Mouse (Mus musculus) MEL (cell line): ENCODE results near the gene Olfr569. TPM values are rescaled to one million over a fixed set of nuclear protein-coding genes. Genes with fewer than 3 reads are reported as not detected.

Experiments
- DNase-seq: peaks from one replicate; pipeline ENCODE4 v3.0.0; 2011; ENCODE audit warnings: low read depth, low spot score
- H3K27ac ChIP-seq: 2 replicates; pipeline ENCODE4 v1.5.1; 2012; ENCODE audit warnings: low read depth, mild to moderate bottlenecking, control low read depth, low read length, moderate library complexity; ENCODE audit not compliant: control insufficient read depth
- H3K27me3 ChIP-seq, 2 experiments: fragments of 150-350 bp in 1 of 2; sonication (generic) in 1 of 2; 2 replicates each; pipeline ENCODE4 v1.6.1; 2012; ENCODE audit warnings: low read length in 2 of 2, mild to moderate bottlenecking in 2 of 2, improper control_type of control experiment in 1 of 2, moderate library complexity in 1 of 2; ENCODE audit not compliant: insufficient read depth in 2 of 2, control insufficient read depth in 1 of 2
- H3K36me3 ChIP-seq, 2 experiments: 2 replicates each; pipeline ENCODE4 v1.6.1; 2012 to 2014; ENCODE audit warnings: low read length in 2 of 2, improper control_type of control experiment in 1 of 2, inconsistent platforms in 1 of 2, mild to moderate bottlenecking in 1 of 2; ENCODE audit not compliant: insufficient read depth in 2 of 2, control insufficient read depth in 1 of 2
- H3K4me1 ChIP-seq, 2 experiments: fragments of 150-350 bp in 1 of 2; sonication (generic) in 1 of 2; 2 replicates each; pipeline ENCODE4 v1.6.1; 2012; ENCODE audit warnings: low read length in 2 of 2, improper control_type of control experiment in 1 of 2, mild to moderate bottlenecking in 1 of 2; ENCODE audit not compliant: insufficient read depth in 2 of 2, control insufficient read depth in 1 of 2
- H3K4me3 ChIP-seq, 2 experiments: fragments of 150-350 bp in 1 of 2; sonication (generic) in 1 of 2; 2 replicates each; pipeline ENCODE4 v1.5.1; 2012; ENCODE audit warnings: low read depth in 2 of 2, low read length in 2 of 2, mild to moderate bottlenecking in 2 of 2, moderate library complexity in 2 of 2, control low read depth in 1 of 2, improper control_type of control experiment in 1 of 2; ENCODE audit not compliant: control insufficient read depth in 1 of 2, insufficient read depth in 1 of 2
- H3K79me2 ChIP-seq: 2 replicates; pipeline ENCODE4 v1.6.1; 2012; ENCODE audit warnings: mild to moderate bottlenecking, low read length, moderate library complexity; ENCODE audit not compliant: control insufficient read depth, poor library complexity, insufficient read depth
- H3K9ac ChIP-seq: 2 replicates; pipeline ENCODE4 v1.6.1; 2012; ENCODE audit warnings: low read depth, mild to moderate bottlenecking, control low read depth, low read length, moderate library complexity; ENCODE audit not compliant: control insufficient read depth, poor library complexity, severe bottlenecking
- H3K9me3 ChIP-seq: fragments of 150-350 bp; sonication (generic); replicated peaks from 2 replicates; pipeline ENCODE4 v1.6.1; 2012; ENCODE audit warnings: mild to moderate bottlenecking, low read length, improper control_type of control experiment, moderate library complexity; ENCODE audit not compliant: insufficient read depth
- CHD1 ChIP-seq: IDR thresholded peaks from 2 replicates; pipeline ENCODE4 v1.6.1; 2012; ENCODE audit warnings: low read depth, mild to moderate bottlenecking, inconsistent platforms, low read length, improper control_type of control experiment
- CHD2 ChIP-seq: IDR thresholded peaks from 2 replicates; pipeline ENCODE4 v1.6.1; 2011; ENCODE audit warnings: low read length, improper control_type of control experiment
- CTCF ChIP-seq, 3 experiments: IDR thresholded peaks in 2 of 3; conservative IDR thresholded peaks in 1 of 3; 2 replicates each; pipeline ENCODE4 v1.5.1; 2011 to 2012; ENCODE audit warnings: low read length in 3 of 3, low read depth in 2 of 3, mild to moderate bottlenecking in 2 of 3, improper control_type of control experiment in 1 of 3, inconsistent platforms in 1 of 3, mixed read lengths in 1 of 3, moderate library complexity in 1 of 3; ENCODE audit not compliant: control insufficient read depth in 1 of 3, insufficient read depth in 1 of 3, poor library complexity in 1 of 3, severe bottlenecking in 1 of 3
- E2F4 ChIP-seq: IDR thresholded peaks from 2 replicates; pipeline ENCODE4 v1.6.1; 2011; ENCODE audit warnings: low read depth, low read length, improper control_type of control experiment, borderline replicate concordance
- ELF1 ChIP-seq: IDR thresholded peaks from 2 replicates; pipeline ENCODE4 v1.6.1; 2014; ENCODE audit warnings: low read depth, mild to moderate bottlenecking, inconsistent platforms, low read length, improper control_type of control experiment, moderate library complexity
- EP300 ChIP-seq, 2 experiments: IDR thresholded peaks; 2 replicates each; pipeline ENCODE4 v1.6.1; 2011; ENCODE audit warnings: improper control_type of control experiment in 2 of 2, low read length in 2 of 2, low read depth in 1 of 2, mild to moderate bottlenecking in 1 of 2
- ETS1 ChIP-seq: IDR thresholded peaks from 2 replicates; pipeline ENCODE4 v1.6.1; 2012; ENCODE audit warnings: low read depth, mild to moderate bottlenecking, inconsistent platforms, low read length, improper control_type of control experiment, moderate library complexity
- GABPA ChIP-seq: IDR thresholded peaks from 2 replicates; pipeline ENCODE4 v1.6.1; 2012; ENCODE audit warnings: low read depth, mild to moderate bottlenecking, inconsistent platforms, low read length, improper control_type of control experiment, moderate library complexity
- GATA1 ChIP-seq: IDR thresholded peaks from 2 replicates; pipeline ENCODE4 v1.6.1; 2011; ENCODE audit warnings: low read depth, low read length, improper control_type of control experiment
- HCFC1 ChIP-seq: IDR thresholded peaks from 2 replicates; pipeline ENCODE4 v1.6.1; 2012; ENCODE audit warnings: low read depth, mild to moderate bottlenecking, inconsistent platforms, low read length, improper control_type of control experiment, moderate library complexity
- JUND ChIP-seq: IDR thresholded peaks from 2 replicates; pipeline ENCODE4 v1.6.1; 2011; ENCODE audit warnings: low read depth, mild to moderate bottlenecking, improper control_type of control experiment, low read length
- KAT2A ChIP-seq: conservative IDR thresholded peaks from 2 replicates; pipeline ENCODE4 v1.6.1; 2012; ENCODE audit warnings: low read depth, low read length, improper control_type of control experiment, inconsistent platforms
- MAX ChIP-seq: IDR thresholded peaks from 2 replicates; pipeline ENCODE4 v1.6.1; 2011; ENCODE audit warnings: low read length, improper control_type of control experiment
- MEF2A ChIP-seq: IDR thresholded peaks from 2 replicates; pipeline ENCODE4 v1.6.1; 2014; ENCODE audit warnings: low read depth, mild to moderate bottlenecking, inconsistent platforms, low read length, improper control_type of control experiment; ENCODE audit not compliant: poor library complexity, insufficient replicate concordance, severe bottlenecking; ENCODE audit errors: extremely low read depth
- MXI1 ChIP-seq: IDR thresholded peaks from 2 replicates; pipeline ENCODE4 v1.6.1; 2011; ENCODE audit warnings: mild to moderate bottlenecking, low read depth, low read length, improper control_type of control experiment
- MYB ChIP-seq: IDR thresholded peaks from 2 replicates; pipeline ENCODE4 v1.6.1; 2011; ENCODE audit warnings: mild to moderate bottlenecking, low read depth, low read length, improper control_type of control experiment
- MYC ChIP-seq: IDR thresholded peaks from 2 replicates; pipeline ENCODE4 v1.6.1; 2011; ENCODE audit warnings: low read depth, mild to moderate bottlenecking, low read length, improper control_type of control experiment, moderate library complexity
- NELFE ChIP-seq: IDR thresholded peaks from 2 replicates; pipeline ENCODE4 v1.6.1; 2011; ENCODE audit warnings: low read depth, low read length, improper control_type of control experiment
- POLR2A ChIP-seq, 2 experiments: IDR thresholded peaks; 2 replicates each; pipeline ENCODE4 v1.6.1; 2011 to 2012; ENCODE audit warnings: low read length in 2 of 2, mild to moderate bottlenecking in 2 of 2, control low read depth in 1 of 2, improper control_type of control experiment in 1 of 2, low read depth in 1 of 2, moderate library complexity in 1 of 2; ENCODE audit not compliant: control insufficient read depth in 1 of 2, insufficient read depth in 1 of 2, poor library complexity in 1 of 2
- POLR2AphosphoS5 ChIP-seq: IDR thresholded peaks from 2 replicates; pipeline ENCODE4 v1.6.1; 2012; ENCODE audit warnings: low read depth, borderline replicate concordance, mild to moderate bottlenecking, inconsistent platforms, low read length, moderate library complexity, mixed read lengths
- RAD21 ChIP-seq: IDR thresholded peaks from 2 replicates; pipeline ENCODE4 v1.6.1; 2011; ENCODE audit warnings: mild to moderate bottlenecking, low read depth, low read length, improper control_type of control experiment
- RCOR1 ChIP-seq: IDR thresholded peaks from 2 replicates; pipeline ENCODE4 v1.6.1; 2012; ENCODE audit warnings: low read depth, mild to moderate bottlenecking, inconsistent platforms, low read length, improper control_type of control experiment
- SIN3A ChIP-seq: IDR thresholded peaks from 2 replicates; pipeline ENCODE4 v1.6.1; 2012; ENCODE audit warnings: low read length, improper control_type of control experiment, inconsistent platforms
- TAL1 ChIP-seq: IDR thresholded peaks from 2 replicates; pipeline ENCODE4 v1.6.1; 2012; ENCODE audit warnings: mild to moderate bottlenecking, inconsistent platforms, low read length, moderate library complexity, mixed read lengths
- UBTF ChIP-seq: IDR thresholded peaks from 2 replicates; pipeline ENCODE4 v1.6.1; 2012; ENCODE audit warnings: low read depth, mild to moderate bottlenecking, inconsistent platforms, low read length, improper control_type of control experiment, moderate library complexity, borderline replicate concordance; ENCODE audit not compliant: insufficient read depth
- USF2 ChIP-seq, 2 experiments: IDR thresholded peaks; 2 replicates each; pipeline ENCODE4 v1.6.1; 2011 to 2012; ENCODE audit warnings: improper control_type of control experiment in 2 of 2, low read length in 2 of 2, borderline replicate concordance in 1 of 2, inconsistent platforms in 1 of 2, low read depth in 1 of 2, mild to moderate bottlenecking in 1 of 2; ENCODE audit not compliant: insufficient read depth in 1 of 2
- ZC3H11A ChIP-seq: IDR thresholded peaks from 2 replicates; pipeline ENCODE4 v1.6.1; 2012; ENCODE audit warnings: low read depth, mild to moderate bottlenecking, inconsistent platforms, low read length, improper control_type of control experiment
- ZKSCAN1 ChIP-seq: IDR thresholded peaks from 2 replicates; pipeline ENCODE4 v1.6.1; 2012; ENCODE audit warnings: low read depth, mild to moderate bottlenecking, inconsistent platforms, low read length, improper control_type of control experiment, moderate library complexity
- ZNF384 ChIP-seq: IDR thresholded peaks from 2 replicates; pipeline ENCODE4 v1.6.1; 2012; ENCODE audit warnings: low read depth, mild to moderate bottlenecking, inconsistent platforms, low read length, improper control_type of control experiment
- polyA plus RNA-seq, 2 experiments: library from polyadenylated mRNA; stranded (reverse) in 1 of 2; unstranded in 1 of 2; fragments of >175 nt in 1 of 2; fragments of >200 nt in 1 of 2; gene quantifications; 2 replicates each; pipeline versions ENCODE4 v1.2.1 to v1.2.4; 2012; ENCODE audit warnings: low replicate concordance in 2 of 2, low read depth in 1 of 2; ENCODE audit not compliant: insufficient read length in 2 of 2, insufficient read depth in 1 of 2, missing spikeins in 1 of 2
- total RNA-seq: library from RNA; depleted of rRNA; stranded (reverse); fragments of 300-350 nt; gene quantifications from 2 replicates; pipeline ENCODE4 v1.2.3, GENCODE M21; 2012; rRNA removed

Gene Olfr569
- total RNA-seq: not detected in 2 replicates
- polyA plus RNA-seq: not detected

- Histone ChIP-seq H3K27ac (no peak within 1 kb of the TSS), H3K4me3 (no peak within 1 kb of the TSS), H3K4me1 (no peaks in the 10 kb centered on the region), H3K9me3 (no peaks in the 10 kb centered on the region), H3K36me3 (no peaks in the 10 kb centered on the region)
- TF ChIP-seq POLR2AphosphoS5 (no peak), RCOR1 (no peak), GABPA (no peak), ELF1 (no peak), ZNF384 (no peak), CTCF (IDR thresholded peaks at IDR 0.05 in 2 of 3, conservative IDR thresholded peaks at IDR 0.05 in 1 of 3; ENCODE audit: control insufficient read depth in 1 of 3, insufficient read depth in 1 of 3, low read depth in 2 of 3, low read length in 3 of 3, poor library complexity in 1 of 3, severe bottlenecking in 1 of 3) (no peak), TAL1 (no peak), HCFC1 (no peak), MYB (no peak), UBTF (no peak), NELFE (no peak), ZKSCAN1 (no peak), KAT2A (no peak), MAX (no peak), SIN3A (no peak), CHD1 (no peak), JUND (no peak), CHD2 (no peak), ETS1 (no peak)
- TF ChIP-seq, all 39 proteins: peak for 0
- H3K27me3 ChIP-seq: no peaks in the 10 kb centered on the region; a peak in 1 of 4 replicates
- no peak within 1 kb of the TSS for H3K9ac ChIP-seq
- H3K79me2 ChIP-seq: no peaks in the 10 kb centered on the region
- no peak for DNase-seq
Observed at GRCm38 (mm10) chr7:102890782-102891181, at the start of gene Olfr569. Olfr569 (minus strand) TSS chr7:102890882.

DNA sequence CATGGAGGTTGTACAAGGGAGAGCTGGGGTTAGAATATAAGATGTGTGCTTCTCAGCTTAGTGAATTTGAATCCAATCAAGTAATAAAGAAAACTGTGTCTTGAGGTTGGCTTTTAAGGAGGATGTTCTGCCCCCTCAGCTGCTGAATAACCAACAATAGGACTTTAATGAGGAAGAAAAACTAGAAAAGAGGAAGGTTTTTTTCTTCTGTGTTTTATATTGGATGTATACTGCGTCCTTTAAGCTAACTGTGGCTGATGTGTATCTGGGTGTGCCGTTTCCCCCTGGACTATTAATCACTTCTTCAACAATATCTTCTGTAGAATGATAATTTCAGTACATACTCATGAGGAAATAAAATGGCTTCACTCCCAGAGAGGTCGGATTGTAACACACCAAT is 36.4 kb upstream of the Olfr569 start:
- Histone ChIP-seq H3K4me1 (no peaks in the 10 kb centered on the region), H3K27ac (no peak overlapping the region), H3K4me3 (no peak overlapping the region), H3K27me3 (no peaks in the 10 kb centered on the region), H3K9ac (no peak overlapping the region), H3K79me2 (no peaks in the 10 kb centered on the region), H3K36me3 (no peaks in the 10 kb centered on the region), H3K9me3 (no peaks in the 10 kb centered on the region)
- DNase-seq: no peak
- TF ChIP-seq JUND: no peak
- TF ChIP-seq GATA1: no peak
- TF ChIP-seq MAX: no peak
- TF ChIP-seq MEF2A: no peak
- TF ChIP-seq POLR2A (IDR thresholded peaks at IDR 0.05; ENCODE audit: control insufficient read depth in 1 of 2, insufficient read depth in 1 of 2, low read depth in 1 of 2, low read length in 2 of 2, poor library complexity in 1 of 2): no peak
- TF ChIP-seq ZC3H11A: no peak
- no peak for TF ChIP-seq RAD21
- TF ChIP-seq RCOR1: no peak
- no peak for TF ChIP-seq POLR2AphosphoS5
- no peak for TF ChIP-seq E2F4
- TF ChIP-seq UBTF: no peak
- no peak for TF ChIP-seq MYB
- TF ChIP-seq ZKSCAN1: no peak
- TF ChIP-seq CHD1: no peak
- no peak for TF ChIP-seq ETS1
- no peak for TF ChIP-seq EP300 (IDR thresholded peaks at IDR 0.05; ENCODE audit: low read depth in 1 of 2, low read length in 2 of 2)
- TF ChIP-seq MYC: no peak
- no peak for TF ChIP-seq USF2 (IDR thresholded peaks at IDR 0.05; ENCODE audit: borderline replicate concordance in 1 of 2, insufficient read depth in 1 of 2, low read depth in 1 of 2, low read length in 2 of 2)
- TF ChIP-seq MXI1: no peak
